Mouse (Mus musculus) c-Kit-positive CD71-positive TER-119-negative erythroid progenitor cells, embryonic 14.5 days (primary cell): ENCODE measurements around the gene Morf4l1.
"Not testable (repeated sequence)": the region's sequence is repeated elsewhere in the genome, so short reads cannot be mapped to it uniquely, and the experiment has no call there.

ENCODE experiments used
- DNase-seq: peaks from one replicate; pipeline ENCODE4 v3.0.0-alpha.2; 2013; ENCODE audit warnings: low read depth

Morf4l1 gene

GRCm38 (mm10) chr9:90113651-90114566 is 665 bp downstream of the Morf4l1 start:
- DNase-seq = peak; percentile 79

- DNase-seq = no peak
Observed at GRCm38 (mm10) chr9:90113151-90113550, 1.4 kb downstream of the Morf4l1 start.

- DNase-seq = no peak
Observed at GRCm38 (mm10) chr9:90109386-90109785, 5.2 kb downstream of the Morf4l1 start.

- DNase-seq = no peak
Observed at GRCm38 (mm10) chr9:90108272-90108671, 6.3 kb downstream of the Morf4l1 start.

GRCm38 (mm10) chr9:90106915-90107314 is 7.7 kb downstream of the Morf4l1 start:
- no peak for DNase-seq

- DNase-seq = no peak
Observed at GRCm38 (mm10) chr9:90105462-90105861, 9.1 kb downstream of the Morf4l1 start.

GRCm38 (mm10) chr9:90100760-90101159 is 13.8 kb downstream of the Morf4l1 start:
- no peak for DNase-seq

GRCm38 (mm10) chr9:90098934-90099333 is 15.6 kb downstream of the Morf4l1 start:
- DNase-seq = peak; percentile 14

- no peak for DNase-seq
Observed at GRCm38 (mm10) chr9:90089339-90090104, 25.1 kb downstream of the Morf4l1 start.

GRCm38 (mm10) chr9:90087906-90088485 is 26.6 kb downstream of the Morf4l1 start:
- DNase-seq = no peak

- DNase-seq = no peak
Observed at GRCm38 (mm10) chr9:90084766-90085468, 29.7 kb downstream of the Morf4l1 start.

- DNase-seq = no peak
Observed at GRCm38 (mm10) chr9:90084152-90084551, 30.4 kb downstream of the Morf4l1 start.

GRCm38 (mm10) chr9:90082992-90083391 is 31.6 kb downstream of the Morf4l1 start:
- no peak for DNase-seq

GRCm38 (mm10) chr9:90081961-90082360 is 32.6 kb downstream of the Morf4l1 start:
- not testable (repeated sequence) for DNase-seq

- peak; percentile 24 for DNase-seq
Observed at GRCm38 (mm10) chr9:90076849-90077461, 37.6 kb downstream of the Morf4l1 start.

- DNase-seq = no peak
Observed at GRCm38 (mm10) chr9:90076131-90076530, 38.4 kb downstream of the Morf4l1 start.

GRCm38 (mm10) chr9:90075336-90075735 is 39.2 kb downstream of the Morf4l1 start:
- DNase-seq = no peak

- DNase-seq = no peak
Observed at GRCm38 (mm10) chr9:90070174-90070573, 44.4 kb downstream of the Morf4l1 start.

- no peak for DNase-seq
Observed at GRCm38 (mm10) chr9:90069485-90069884, 45.1 kb downstream of the Morf4l1 start.

- no peak for DNase-seq
Observed at GRCm38 (mm10) chr9:90068786-90069185, 45.8 kb downstream of the Morf4l1 start.

- no peak for DNase-seq
Observed at GRCm38 (mm10) chr9:90067341-90067740, 47.2 kb downstream of the Morf4l1 start.
